Mouse (Mus musculus) liver, embryonic 12.5 days (tissue): ENCODE measurements at regions not wholly inside any gene's neighbourhood (a gene's known extent, or its start where the extent isn't known, plus 50 kb on each side); places are given as distances from the start of the nearest gene placed in this dataset.

Experiments used
- ATAC-seq: fragments of 200-750 bp; cut with Nextera tagmentation; 2 replicates; pipeline ENCODE4 v1.8.0; 2017; ENCODE audit warnings: moderate number of reproducible peaks, mild to moderate bottlenecking, moderate library complexity
- H3K27ac ChIP-seq: fragments of 300-500 bp; sonication (generic); 2 replicates; pipeline ENCODE4 v1.5.1; 2016; ENCODE audit warnings: mild to moderate bottlenecking
- H3K27me3 ChIP-seq: fragments of 300-500 bp; sonication (generic); replicated peaks from 2 replicates; pipeline ENCODE4 v1.6.1; 2016; ENCODE audit warnings: mild to moderate bottlenecking, moderate library complexity
- H3K36me3 ChIP-seq: fragments of 300-500 bp; sonication (generic); 2 replicates; pipeline ENCODE4 v1.6.1; 2016; ENCODE audit warnings: mild to moderate bottlenecking, moderate library complexity
- H3K4me1 ChIP-seq: fragments of 300-500 bp; sonication (generic); 2 replicates; pipeline ENCODE4 v1.6.1; 2016
- H3K4me2 ChIP-seq: fragments of 300-500 bp; sonication (generic); 2 replicates; pipeline ENCODE4 v1.6.1; 2016; ENCODE audit warnings: mild to moderate bottlenecking, moderate library complexity
- H3K4me3 ChIP-seq: fragments of 300-500 bp; sonication (generic); 2 replicates; pipeline ENCODE4 v1.5.1; 2016; ENCODE audit warnings: mild to moderate bottlenecking, moderate library complexity
- H3K9ac ChIP-seq: fragments of 300-500 bp; sonication (generic); 2 replicates; pipeline ENCODE4 v1.6.1; 2016; ENCODE audit warnings: mild to moderate bottlenecking, moderate library complexity
- H3K9me3 ChIP-seq: fragments of 300-500 bp; sonication (generic); replicated peaks from 2 replicates; pipeline ENCODE4 v1.6.1; 2016; ENCODE audit warnings: mild to moderate bottlenecking, moderate library complexity
- WGBS: fragments of 180-500 bp; shearing (Covaris S2); methylation state at CpG from one replicate; pipeline ENCODE4 v1.1.7; 2016; ENCODE audit not compliant: insufficient replicate concordance; 5-methylcytosine and 5-hydroxymethylcytosine counted together

GRCm38 (mm10) chr15:15443271-15443670 is 1285.3 kb upstream of the Cdh9 start:
- Histone ChIP-seq H3K36me3 (no peaks in the 10 kb centered on the region), H3K27ac (no peak overlapping the region), H3K4me1 (no peaks in the 10 kb centered on the region), H3K9ac (no peak overlapping the region), H3K4me2 (no peak overlapping the region), H3K4me3 (no peak overlapping the region), H3K9me3 (no peaks in the 10 kb centered on the region), H3K27me3 (no peaks in the 10 kb centered on the region)
- ATAC-seq, result no peak
- WGBS, result 76% methylated on average over 15 of the region's 15 CpGs

- whole genome bisulfite sequencing, result 29% methylated on average over 2 of the region's 2 CpGs
- no peaks in the 10 kb centered on the region for H3K36me3 ChIP-seq
- ATAC-seq, result peak; percentile 60
- no peak overlapping the region for H3K4me2 ChIP-seq
- H3K27ac ChIP-seq, result no peak overlapping the region
- H3K4me1 ChIP-seq, result no peaks in the 10 kb centered on the region
- no peak overlapping the region for H3K9ac ChIP-seq
- no peaks in the 10 kb centered on the region for H3K9me3 ChIP-seq
- H3K27me3 ChIP-seq, result no peaks in the 10 kb centered on the region
- no peak overlapping the region for H3K4me3 ChIP-seq
These were observed 1250.9 kb upstream of the Cdh9 start for GRCm38 (mm10) chr15:15477702-15478101.

GRCm38 (mm10) chr15:15500276-15500675 is 1228.3 kb upstream of the Cdh9 start:
- Histone ChIP-seq H3K36me3 (no peaks in the 10 kb centered on the region), H3K4me3 (no peak overlapping the region), H3K4me1 (no peaks in the 10 kb centered on the region), H3K9ac (no peak overlapping the region), H3K9me3 (peaks cover 5% of the 10 kb centered on the region; the same call in 1 of the 2 replicates), H3K27ac (no peak overlapping the region), H3K27me3 (no peaks in the 10 kb centered on the region), H3K4me2 (no peak overlapping the region)
- ATAC-seq, result no peak
- WGBS, result 72% methylated on average over 4 of the region's 4 CpGs

- ATAC-seq, result no peak
- no peaks in the 10 kb centered on the region for H3K36me3 ChIP-seq
These were observed 1189.6 kb upstream of the Cdh9 start for GRCm38 (mm10) chr15:15538944-15539343.

GRCm38 (mm10) chr15:15559148-15559752 is 1169.3 kb upstream of the Cdh9 start:
- Histone ChIP-seq H3K4me1 (no peaks in the 10 kb centered on the region), H3K9ac (no peak overlapping the region), H3K27me3 (no peaks in the 10 kb centered on the region), H3K9me3 (no peaks in the 10 kb centered on the region), H3K27ac (no peak overlapping the region), H3K4me2 (no peak overlapping the region), H3K36me3 (no peaks in the 10 kb centered on the region), H3K4me3 (no peak overlapping the region)
- WGBS, result 78% methylated on average over 4 of the region's 4 CpGs
- no peak for ATAC-seq

More at GRCm38 (mm10) chr15:15538944-15539343, 1189.6 kb upstream of the Cdh9 start:
- H3K4me1 ChIP-seq, result no peaks in the 10 kb centered on the region
- no peaks in the 10 kb centered on the region for H3K27me3 ChIP-seq
- WGBS, result 48% methylated on average over 1 of the region's 1 CpGs
- no peak overlapping the region for H3K27ac ChIP-seq
- no peaks in the 10 kb centered on the region for H3K9me3 ChIP-seq
- H3K4me3 ChIP-seq, result no peak overlapping the region
- no peak overlapping the region for H3K4me2 ChIP-seq
- H3K9ac ChIP-seq, result no peak overlapping the region

- ATAC-seq, result no peak
- Histone ChIP-seq H3K27ac (no peak overlapping the region), H3K27me3 (no peaks in the 10 kb centered on the region), H3K4me3 (no peak overlapping the region), H3K9me3 (no peaks in the 10 kb centered on the region), H3K4me1 (no peaks in the 10 kb centered on the region), H3K36me3 (no peaks in the 10 kb centered on the region), H3K4me2 (no peak overlapping the region), H3K9ac (no peak overlapping the region)
- WGBS, result 78% methylated on average over 2 of the region's 2 CpGs
These were observed 1146.2 kb upstream of the Cdh9 start for GRCm38 (mm10) chr15:15582300-15582880.

GRCm38 (mm10) chr15:15617976-15618375 is 1110.6 kb upstream of the Cdh9 start:
- Histone ChIP-seq H3K27me3 (no peaks in the 10 kb centered on the region), H3K4me1 (no peaks in the 10 kb centered on the region), H3K4me2 (no peak overlapping the region), H3K27ac (no peak overlapping the region), H3K36me3 (no peaks in the 10 kb centered on the region), H3K9me3 (no peaks in the 10 kb centered on the region), H3K9ac (no peak overlapping the region), H3K4me3 (no peak overlapping the region)
- ATAC-seq, result no peak

GRCm38 (mm10) chr15:15629304-15629703 is 1099.3 kb upstream of the Cdh9 start:
- H3K9me3 ChIP-seq, result no peaks in the 10 kb centered on the region
- no peaks in the 10 kb centered on the region for H3K36me3 ChIP-seq
- H3K27ac ChIP-seq, result no peak overlapping the region
- no peak for ATAC-seq
- H3K27me3 ChIP-seq, result no peaks in the 10 kb centered on the region
- no peak overlapping the region for H3K4me3 ChIP-seq
- WGBS, result 55% methylated on average over 2 of the region's 2 CpGs
- H3K4me1 ChIP-seq, result no peaks in the 10 kb centered on the region
- H3K4me2 ChIP-seq, result no peak overlapping the region
- H3K9ac ChIP-seq, result no peak overlapping the region

GRCm38 (mm10) chr15:15630283-15630682 is 1098.3 kb upstream of the Cdh9 start:
- H3K9me3 ChIP-seq, result no peaks in the 10 kb centered on the region
- H3K4me2 ChIP-seq, result no peak overlapping the region
- H3K4me3 ChIP-seq, result no peak overlapping the region
- H3K27ac ChIP-seq, result no peak overlapping the region
- H3K27me3 ChIP-seq, result no peaks in the 10 kb centered on the region
- no peaks in the 10 kb centered on the region for H3K36me3 ChIP-seq
- no peak overlapping the region for H3K9ac ChIP-seq
- no peak for ATAC-seq
- no peaks in the 10 kb centered on the region for H3K4me1 ChIP-seq
- 67% methylated on average over 7 of the region's 7 CpGs for WGBS

- Histone ChIP-seq H3K27me3 (no peaks in the 10 kb centered on the region), H3K9ac (no peak overlapping the region), H3K4me3 (no peak overlapping the region), H3K9me3 (no peaks in the 10 kb centered on the region), H3K36me3 (no peaks in the 10 kb centered on the region), H3K4me1 (no peaks in the 10 kb centered on the region), H3K27ac (no peak overlapping the region), H3K4me2 (no peak overlapping the region)
- ATAC-seq, result no peak
- 46% methylated on average over 2 of the region's 2 CpGs for WGBS
These were observed 1091.4 kb upstream of the Cdh9 start for GRCm38 (mm10) chr15:15637130-15637529.

- Histone ChIP-seq H3K9ac (no peak overlapping the region), H3K4me1 (no peaks in the 10 kb centered on the region), H3K27me3 (no peaks in the 10 kb centered on the region), H3K9me3 (no peaks in the 10 kb centered on the region), H3K27ac (no peak overlapping the region), H3K36me3 (no peaks in the 10 kb centered on the region), H3K4me2 (no peak overlapping the region), H3K4me3 (no peak overlapping the region)
- no peak for ATAC-seq
- WGBS, result 66% methylated on average over 5 of the region's 5 CpGs
These were observed 1079.8 kb upstream of the Cdh9 start for GRCm38 (mm10) chr15:15648734-15649133.

- Histone ChIP-seq H3K4me2 (no peak overlapping the region), H3K27ac (no peak overlapping the region), H3K4me1 (no peaks in the 10 kb centered on the region), H3K4me3 (no peak overlapping the region), H3K9ac (no peak overlapping the region), H3K9me3 (no peaks in the 10 kb centered on the region), H3K27me3 (no peaks in the 10 kb centered on the region), H3K36me3 (no peaks in the 10 kb centered on the region)
- no peak for ATAC-seq
These were observed 1061.8 kb upstream of the Cdh9 start for GRCm38 (mm10) chr15:15666744-15667143.

- 58% methylated on average over 2 of the region's 2 CpGs for WGBS
- H3K4me1 ChIP-seq, result no peaks in the 10 kb centered on the region
- H3K4me2 ChIP-seq, result no peak overlapping the region
- H3K27me3 ChIP-seq, result no peaks in the 10 kb centered on the region
- H3K9ac ChIP-seq, result no peak overlapping the region
- no peak overlapping the region for H3K4me3 ChIP-seq
- ATAC-seq, result no peak
- no peaks in the 10 kb centered on the region for H3K9me3 ChIP-seq
- no peak overlapping the region for H3K27ac ChIP-seq
- no peaks in the 10 kb centered on the region for H3K36me3 ChIP-seq
These were observed 1035.8 kb upstream of the Cdh9 start for GRCm38 (mm10) chr15:15692713-15693112.
